Mouse (Mus musculus) CD4-positive, CD25-positive, alpha-beta regulatory T cell, adult 9 weeks (primary cell): Measurements from ENCODE around the gene Cenps. TPM values are rescaled to one million over a fixed set of nuclear protein-coding genes. Genes with fewer than 3 reads are reported as not detected.

Experiments
- polyA plus RNA-seq: library from polyadenylated mRNA; unstranded; fragments of 100-300 nt; shearing (Covaris generic); gene quantifications from one replicate; pipeline ENCODE4 v1.2.1, GENCODE M21; 2017

Cenps gene
- 3.6 TPM for polyA plus RNA-seq

DNA sequence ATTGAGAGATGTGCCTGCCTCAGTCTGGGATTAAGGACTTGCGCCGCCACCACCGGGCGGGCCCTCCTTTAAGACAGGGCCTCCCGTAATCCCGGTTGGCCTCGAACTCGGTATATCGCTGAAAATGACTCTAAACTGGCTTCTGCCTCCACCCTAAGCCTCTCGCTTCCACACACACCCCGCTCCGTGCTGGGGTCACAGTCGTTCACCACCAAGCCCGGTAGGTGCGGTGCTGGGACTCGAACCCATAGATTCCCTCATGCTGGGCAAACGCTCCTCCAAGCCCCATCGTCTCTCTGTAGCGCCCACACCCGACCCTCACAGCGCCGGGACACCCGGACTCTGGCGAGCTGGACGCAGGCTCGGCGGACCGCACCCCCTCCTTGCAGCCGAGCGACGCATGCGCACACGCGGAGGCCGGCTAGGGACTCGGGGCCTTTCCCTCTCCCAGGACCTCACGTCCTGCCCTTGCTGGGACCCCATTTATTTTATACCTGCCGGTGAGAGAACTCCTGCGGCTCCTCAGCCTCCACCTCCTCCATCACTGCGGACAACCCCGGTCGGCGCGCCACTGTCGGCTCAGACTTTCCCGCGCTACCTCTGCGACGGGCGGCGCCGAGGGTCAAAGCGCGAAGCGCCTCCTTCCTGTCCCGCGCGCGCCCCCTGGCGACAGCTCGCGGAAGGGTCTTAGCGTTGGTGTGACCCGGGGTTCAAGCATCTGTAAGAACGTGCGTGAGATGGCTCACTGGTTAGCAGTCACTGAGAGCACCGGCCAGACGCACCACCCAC is at the start of gene Cenps:
TSS of gene Cenps (minus strand) at position 648 of the 789 bp plus-strand sequence.

DNA sequence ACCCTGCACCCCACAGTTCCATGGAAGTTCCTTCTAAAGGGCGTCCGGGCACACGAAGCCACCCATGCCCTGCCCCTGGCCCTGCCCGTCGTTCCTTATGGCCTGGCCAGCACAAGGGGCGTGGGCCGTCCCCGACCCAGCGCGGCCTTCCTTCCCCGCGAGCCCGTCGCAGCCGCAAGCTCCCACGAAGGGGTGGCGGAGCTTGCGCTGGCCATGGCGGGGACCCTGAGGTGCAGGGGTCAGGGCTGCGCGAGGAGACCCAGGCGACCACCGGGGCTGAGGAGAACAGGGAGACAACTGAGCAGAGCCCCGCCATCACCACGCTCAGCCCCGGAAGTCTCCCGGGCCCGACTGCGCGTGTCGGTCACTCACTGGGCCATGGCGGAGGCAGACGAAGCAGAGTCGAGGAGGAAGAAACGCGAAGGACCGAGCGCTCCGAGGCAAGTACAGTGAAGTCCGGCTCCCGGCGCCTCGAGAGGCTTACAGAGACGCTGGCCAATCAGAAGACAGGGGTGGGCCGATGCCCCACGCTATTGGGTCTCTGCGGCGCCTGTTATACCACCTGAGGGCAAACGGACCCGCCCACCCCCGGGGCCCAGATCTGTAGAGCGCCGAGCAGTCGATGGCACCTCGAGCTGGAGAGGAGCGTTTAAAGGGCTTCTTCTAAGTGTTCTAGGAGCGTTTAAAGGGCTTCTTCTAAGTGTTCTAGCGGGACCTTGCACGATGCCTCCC is 29.0 kb upstream of the Cenps start, which contains the start of gene Pgd:
TSS of gene Pgd (minus strand) at position 557 of the 732 bp plus-strand sequence.

DNA sequence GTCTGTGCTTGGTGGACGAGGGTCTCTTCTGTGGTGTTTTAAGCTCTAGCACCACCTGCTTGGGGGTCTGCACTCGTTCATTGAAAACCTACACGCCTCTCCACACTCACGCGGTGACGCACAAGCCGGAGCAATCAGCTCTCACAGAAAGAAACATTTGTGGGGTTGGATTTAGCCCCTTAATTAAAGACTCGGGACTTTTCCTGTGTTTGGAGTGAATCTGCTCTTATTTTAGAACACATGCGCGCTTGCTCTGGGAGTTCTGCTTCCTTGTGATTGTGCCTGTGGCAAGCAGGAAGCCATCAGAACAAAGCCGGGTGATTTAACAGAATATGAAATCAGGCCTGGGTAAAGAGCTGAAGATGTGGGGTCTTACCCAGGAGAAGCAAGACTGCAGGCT is 10.8 kb downstream of the Cenps start, which contains the start of gene Cort:
TSS of gene Cort (minus strand) at position 101 of the 400 bp plus-strand sequence.

DNA sequence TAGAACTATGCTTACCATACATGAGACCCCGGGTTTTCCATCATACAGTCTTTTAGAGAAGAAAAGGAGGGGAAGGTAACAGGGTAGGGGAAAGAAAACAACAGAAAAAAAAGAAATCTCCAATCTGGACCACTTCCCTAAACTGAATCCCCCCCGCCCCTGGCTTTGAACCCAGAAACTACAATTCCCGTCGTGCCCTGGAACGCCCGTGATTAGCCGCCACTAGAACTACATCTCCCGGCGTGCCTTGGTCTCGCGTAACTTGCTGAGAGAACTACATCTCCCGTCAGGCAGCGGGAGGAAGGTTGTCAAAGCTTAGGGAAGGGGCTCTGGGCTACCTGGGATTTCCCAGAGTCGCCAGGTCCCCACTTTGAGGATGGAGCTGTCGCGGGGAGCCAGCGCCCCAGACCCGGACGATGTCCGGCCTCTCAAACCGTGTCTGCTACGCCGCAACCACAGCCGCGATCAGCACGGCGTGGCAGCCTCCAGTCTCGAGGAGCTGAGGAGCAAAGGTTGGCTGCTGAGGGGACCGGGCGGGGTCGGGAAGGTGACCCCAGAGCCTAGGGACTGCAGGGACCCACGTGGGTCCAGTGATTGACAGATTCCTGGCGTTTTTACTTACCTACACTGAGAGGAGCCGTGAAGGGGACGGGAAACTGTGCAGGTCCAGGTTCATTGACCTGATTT is 33.4 kb downstream of the Cenps start, which contains the start of gene Dffa:
TSS of gene Dffa (plus strand) at position 272 of the 687 bp plus-strand sequence.

DNA sequence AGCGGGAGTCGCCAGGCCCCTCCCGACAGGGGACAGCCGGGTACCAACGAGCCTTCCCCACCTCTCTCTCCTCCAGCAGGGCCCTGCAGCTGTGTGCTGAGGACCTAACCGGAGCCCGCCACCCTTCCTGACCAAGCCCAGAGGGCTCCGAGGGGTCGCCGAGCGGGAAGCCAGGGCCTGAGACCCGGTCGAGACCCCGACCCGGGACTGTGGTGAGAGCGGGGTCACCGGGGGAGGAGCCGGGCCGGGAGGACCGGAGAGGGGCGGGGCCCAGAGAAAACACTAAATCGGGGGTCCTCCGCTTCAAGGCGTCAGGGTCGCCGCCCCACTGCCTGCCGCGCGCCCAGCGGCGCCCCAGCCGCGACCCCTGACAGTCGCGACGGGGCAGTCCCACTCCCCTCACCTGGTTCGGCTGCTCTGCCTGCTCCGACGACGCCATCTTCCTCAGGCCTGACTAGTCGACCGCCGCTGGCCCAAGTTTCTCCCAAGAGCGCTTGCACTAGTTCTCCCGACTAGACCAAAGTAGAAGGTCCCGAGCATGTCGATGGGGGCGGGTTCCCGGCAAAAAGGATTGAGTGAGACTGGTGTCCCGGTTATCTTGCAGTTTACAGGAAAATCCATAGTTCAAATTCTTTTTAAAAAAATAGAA is 37.9 kb downstream of the Cenps start, which contains the start of gene Pex14:
TSS of gene Pex14 (minus strand) at position 508 of the 649 bp plus-strand sequence.

Other genes with a start within 250 kb of the Cenps start
- gene Pex14, start 37.8 kb downstream of the Cenps start, polyA plus RNA-seq = 35.8 TPM
- gene Dffa, start 33.5 kb downstream of the Cenps start, polyA plus RNA-seq = 42.1 TPM
- gene Cort, start 10.9 kb downstream of the Cenps start, polyA plus RNA-seq = not detected
- 79.9 TPM for gene Pgd, start 29.1 kb upstream of the Cenps start, polyA plus RNA-seq
- gene Kif1b, start 170.1 kb upstream of the Cenps start, polyA plus RNA-seq = 9.0 TPM